Mouse (Mus musculus): ENCODE results near the gene Nos2. TPM values are rescaled to one million over a fixed set of nuclear protein-coding genes. Genes with fewer than 3 reads are reported as not detected.

Gene Nos2
- 1.5 TPM in 2 replicates for polyA plus RNA-seq (2012; rRNA removed)

DNA sequence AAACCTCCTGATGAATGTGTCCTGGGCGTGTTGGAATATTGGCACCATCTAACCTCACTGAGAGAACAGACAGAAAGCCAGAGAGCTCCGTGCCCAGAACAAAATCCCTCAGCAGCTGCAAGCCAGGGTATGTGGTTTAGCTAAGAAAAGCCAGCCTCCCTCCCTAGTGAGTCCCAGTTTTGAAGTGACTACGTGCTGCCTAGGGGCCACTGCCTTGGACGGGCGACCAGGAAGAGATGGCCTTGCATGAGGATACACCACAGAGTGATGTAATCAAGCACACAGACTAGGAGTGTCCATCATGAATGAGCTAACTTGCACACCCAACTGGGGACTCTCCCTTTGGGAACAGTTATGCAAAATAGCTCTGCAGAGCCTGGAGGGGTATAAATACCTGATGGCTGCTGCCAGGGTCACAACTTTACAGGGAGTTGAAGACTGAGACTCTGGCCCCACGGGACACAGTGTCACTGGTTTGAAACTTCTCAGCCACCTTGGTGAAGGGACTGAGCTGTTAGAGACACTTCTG, at the start of gene Nos2:
Gene Nos2 (plus strand): TSS at position 377 of the 529 bp plus-strand sequence.
- WGBS, result 56% methylated on average over 6 of the region's 6 CpGs
- H3K4me1 ChIP-seq (ENCODE audit: control insufficient read depth, insufficient read depth, low read length), result no peaks in the 10 kb centered on the region
- no peak within 1 kb of the TSS for H3K4me3 ChIP-seq (ENCODE audit: insufficient read depth, low read depth, low read length)
- no peak for TF ChIP-seq CTCF (conservative IDR thresholded peaks at IDR 0.05; ENCODE audit: insufficient read depth, insufficient read length, low read depth, low read length)
- TF ChIP-seq POLR2A (IDR thresholded peaks at IDR 0.05; ENCODE audit: low read depth, low read length), result no peak
- H3K36me3 ChIP-seq (ENCODE audit: control insufficient read depth, insufficient read depth, low read length), result no peaks in the 10 kb centered on the region
- no peak within 1 kb of the TSS for H3K27ac ChIP-seq (ENCODE audit: insufficient read depth, low read depth, low read length)
- no peak for DNase-seq
- peaks cover 4% of the 10 kb centered on the region; the same call in 1 of the 2 replicates for H3K27me3 ChIP-seq (replicated peaks; ENCODE audit: control insufficient read depth, insufficient read depth, low read length)

DNA sequence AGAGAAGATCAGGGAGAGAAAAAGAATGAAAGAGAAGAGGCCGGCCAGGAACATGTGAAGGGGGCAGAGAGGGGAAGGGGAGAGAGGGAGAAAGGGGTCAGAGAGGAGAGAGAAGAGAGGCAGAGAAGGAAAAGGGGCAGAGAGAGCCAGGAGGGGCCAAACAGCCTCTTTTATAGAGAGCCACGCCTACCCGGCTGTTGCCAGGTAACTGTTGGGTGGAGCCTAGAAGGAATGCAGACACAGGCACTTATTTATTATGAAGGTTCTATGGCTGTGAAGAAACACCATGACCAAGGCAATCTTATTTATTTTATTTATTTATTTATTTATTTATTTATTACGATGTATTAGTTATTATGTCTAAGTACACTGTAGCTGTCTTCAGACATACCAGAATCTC, 49.7 kb upstream of the Nos2 start:
- TF ChIP-seq POLR2A (IDR thresholded peaks at IDR 0.05; ENCODE audit: low read depth, low read length) (no peak), CTCF (conservative IDR thresholded peaks at IDR 0.05; ENCODE audit: insufficient read depth, insufficient read length, low read depth, low read length) (no peak)
- no peak overlapping the region for H3K27ac ChIP-seq (ENCODE audit: insufficient read depth, low read depth, low read length)
- no peak overlapping the region for H3K4me3 ChIP-seq (ENCODE audit: insufficient read depth, low read depth, low read length)
- no peaks in the 10 kb centered on the region for H3K27me3 ChIP-seq (replicated peaks; ENCODE audit: control insufficient read depth, insufficient read depth, low read length)
- no peak for DNase-seq
- no peaks in the 10 kb centered on the region for H3K4me1 ChIP-seq (ENCODE audit: control insufficient read depth, insufficient read depth, low read length)
- 90% methylated on average over 4 of the region's 4 CpGs for WGBS
- no peaks in the 10 kb centered on the region for H3K36me3 ChIP-seq (ENCODE audit: control insufficient read depth, insufficient read depth, low read length)

DNA sequence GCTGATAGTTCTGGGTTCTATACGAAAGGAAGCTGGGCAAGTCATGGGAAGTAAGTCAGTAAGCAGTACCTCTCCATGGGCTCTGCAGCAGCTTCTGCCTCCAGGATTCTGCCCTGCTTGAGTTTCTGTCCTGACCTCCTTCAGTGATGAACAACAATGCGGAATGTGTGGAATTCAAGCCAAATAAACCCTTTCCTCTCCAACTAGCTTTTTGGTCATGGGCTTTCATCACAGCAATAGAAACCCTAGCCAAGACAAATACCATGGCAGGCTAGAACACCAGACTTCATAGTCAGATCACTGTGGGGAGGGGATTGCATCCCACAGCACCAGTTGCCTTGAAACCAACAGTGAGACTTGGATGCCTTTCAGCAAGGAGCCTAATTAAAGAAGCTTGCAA, 47.8 kb upstream of the Nos2 start:
- Histone ChIP-seq H3K36me3 (ENCODE audit: control insufficient read depth, insufficient read depth, low read length) (no peaks in the 10 kb centered on the region), H3K27me3 (replicated peaks; ENCODE audit: control insufficient read depth, insufficient read depth, low read length) (no peaks in the 10 kb centered on the region), H3K27ac (ENCODE audit: insufficient read depth, low read depth, low read length) (no peak overlapping the region), H3K4me3 (ENCODE audit: insufficient read depth, low read depth, low read length) (no peak overlapping the region), H3K4me1 (ENCODE audit: control insufficient read depth, insufficient read depth, low read length) (no peaks in the 10 kb centered on the region)
- 51% methylated on average over 2 of the region's 2 CpGs for whole genome bisulfite sequencing
- TF ChIP-seq POLR2A (IDR thresholded peaks at IDR 0.05; ENCODE audit: low read depth, low read length), result no peak
- TF ChIP-seq CTCF (conservative IDR thresholded peaks at IDR 0.05; ENCODE audit: insufficient read depth, insufficient read length, low read depth, low read length), result no peak
- DNase-seq, result no peak

DNA sequence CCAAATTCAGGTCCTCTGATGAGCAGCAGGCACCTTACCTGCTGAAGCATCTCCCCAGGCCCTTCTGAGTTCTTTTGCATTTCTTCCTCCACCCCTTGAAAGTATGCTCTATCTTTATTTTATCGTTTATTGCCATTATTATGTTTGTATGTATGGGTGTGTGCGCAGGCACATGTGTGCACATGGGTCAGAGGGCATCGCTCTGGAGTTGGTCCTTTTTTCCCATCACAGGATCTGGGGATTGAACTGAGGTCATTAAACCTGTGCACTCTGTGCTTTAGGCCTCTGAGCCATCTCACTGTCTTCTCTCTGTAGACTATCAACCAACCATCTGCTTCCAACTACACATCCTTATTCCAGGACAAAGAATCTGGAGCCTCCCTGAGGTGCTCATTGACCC, 40.9 kb upstream of the Nos2 start:
- DNase-seq, result no peak
- H3K4me1 ChIP-seq (ENCODE audit: control insufficient read depth, insufficient read depth, low read length), result no peaks in the 10 kb centered on the region; the same call in 1 of the 2 replicates

DNA sequence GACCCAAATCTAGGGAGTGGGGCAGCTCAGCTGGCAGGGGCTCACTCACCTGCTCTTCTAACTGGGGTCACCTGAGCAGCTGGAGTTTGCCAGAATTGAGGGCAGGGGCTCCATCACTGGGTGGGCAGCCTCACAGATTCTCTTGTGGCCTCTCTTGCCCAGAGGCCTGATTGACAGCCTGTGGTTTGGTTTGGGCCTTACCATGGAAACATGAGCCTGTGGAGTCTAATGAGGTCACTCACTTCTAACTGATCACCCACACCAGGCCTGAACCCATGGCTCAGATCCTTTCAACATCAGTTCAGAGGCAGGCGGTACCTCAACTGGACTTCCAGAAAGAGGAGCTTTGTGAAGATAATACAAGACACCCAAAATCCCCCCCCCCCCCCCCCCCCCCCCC, 33.9 kb upstream of the Nos2 start:
- Histone ChIP-seq H3K4me1 (ENCODE audit: control insufficient read depth, insufficient read depth, low read length) (peaks cover 9% of the 10 kb centered on the region; the same call in 1 of the 2 replicates), H3K27ac (ENCODE audit: insufficient read depth, low read depth, low read length) (no peak overlapping the region), H3K36me3 (ENCODE audit: control insufficient read depth, insufficient read depth, low read length) (no peaks in the 10 kb centered on the region), H3K27me3 (replicated peaks; ENCODE audit: control insufficient read depth, insufficient read depth, low read length) (no peaks in the 10 kb centered on the region), H3K4me3 (ENCODE audit: insufficient read depth, low read depth, low read length) (no peak overlapping the region)
- 85% methylated on average over 1 of the region's 1 CpGs for WGBS
- TF ChIP-seq CTCF (conservative IDR thresholded peaks at IDR 0.05; ENCODE audit: insufficient read depth, insufficient read length, low read depth, low read length), result no peak
- no peak for TF ChIP-seq POLR2A (IDR thresholded peaks at IDR 0.05; ENCODE audit: low read depth, low read length)
- DNase-seq, result no peak

More for the DNA sequence above, 40.9 kb upstream of the Nos2 start:
- WGBS, result 98% methylated on average over 3 of the region's 3 CpGs
- H3K27me3 ChIP-seq (replicated peaks; ENCODE audit: control insufficient read depth, insufficient read depth, low read length), result no peaks in the 10 kb centered on the region
- TF ChIP-seq CTCF (conservative IDR thresholded peaks at IDR 0.05; ENCODE audit: insufficient read depth, insufficient read length, low read depth, low read length) (no peak), POLR2A (IDR thresholded peaks at IDR 0.05; ENCODE audit: low read depth, low read length) (no peak)
- no peak overlapping the region for H3K27ac ChIP-seq (ENCODE audit: insufficient read depth, low read depth, low read length)
- no peaks in the 10 kb centered on the region for H3K36me3 ChIP-seq (ENCODE audit: control insufficient read depth, insufficient read depth, low read length)
- H3K4me3 ChIP-seq (ENCODE audit: insufficient read depth, low read depth, low read length), result no peak overlapping the region

DNA sequence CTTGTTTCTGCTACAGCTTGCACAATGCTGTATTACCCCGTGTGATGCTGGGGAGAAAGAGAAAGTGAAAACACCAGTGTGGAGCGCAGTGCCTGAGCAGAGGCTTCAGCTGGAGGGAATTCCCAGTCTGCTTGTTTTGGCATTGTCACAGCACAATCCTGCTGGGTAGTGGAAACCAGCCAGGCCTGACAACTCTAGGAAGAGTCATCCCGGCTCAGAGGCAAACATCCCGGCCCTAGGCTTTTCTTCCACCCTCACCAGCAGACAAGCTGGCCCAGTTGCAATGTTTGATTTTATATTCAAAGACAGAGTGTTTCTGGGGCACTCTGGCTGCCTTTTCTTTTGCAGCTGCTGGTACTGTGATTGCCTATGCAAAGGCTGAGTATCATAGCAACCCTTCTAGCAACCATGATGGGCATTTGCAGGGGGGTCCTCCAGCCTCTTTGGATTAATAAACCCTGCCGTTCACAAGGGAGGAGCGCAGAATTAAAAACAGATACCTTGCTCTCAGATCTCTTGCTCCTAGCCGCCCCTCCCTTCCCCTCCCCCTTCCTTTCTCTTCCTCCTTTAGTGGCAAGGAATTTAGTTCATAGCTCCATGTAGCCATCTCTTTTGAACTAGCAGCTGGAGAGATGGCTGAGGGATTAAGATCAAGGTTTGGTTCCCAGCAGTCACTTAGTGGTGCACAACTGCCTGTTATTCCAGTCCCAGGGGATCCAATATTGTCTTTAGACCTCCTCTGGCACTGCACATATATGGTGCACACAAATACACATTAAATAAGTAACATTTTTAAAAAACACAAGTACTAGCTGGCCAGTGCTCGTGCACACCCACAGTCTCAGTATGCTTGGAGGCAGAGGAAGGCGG, 33.2 kb upstream of the Nos2 start:
- Histone ChIP-seq H3K36me3 (ENCODE audit: control insufficient read depth, insufficient read depth, low read length) (no peaks in the 10 kb centered on the region), H3K27ac (ENCODE audit: insufficient read depth, low read depth, low read length) (no peak overlapping the region), H3K27me3 (replicated peaks; ENCODE audit: control insufficient read depth, insufficient read depth, low read length) (no peaks in the 10 kb centered on the region), H3K4me3 (ENCODE audit: insufficient read depth, low read depth, low read length) (no peak overlapping the region), H3K4me1 (ENCODE audit: control insufficient read depth, insufficient read depth, low read length) (peaks cover 9% of the 10 kb centered on the region; the same call in 1 of the 2 replicates)
- 42% methylated on average over 9 of the region's 9 CpGs for whole genome bisulfite sequencing
- DNase-seq, result peak; percentile 83
- TF ChIP-seq POLR2A (IDR thresholded peaks at IDR 0.05; ENCODE audit: low read depth, low read length) (no peak), CTCF (conservative IDR thresholded peaks at IDR 0.05; ENCODE audit: insufficient read depth, insufficient read length, low read depth, low read length) (no peak)

DNA sequence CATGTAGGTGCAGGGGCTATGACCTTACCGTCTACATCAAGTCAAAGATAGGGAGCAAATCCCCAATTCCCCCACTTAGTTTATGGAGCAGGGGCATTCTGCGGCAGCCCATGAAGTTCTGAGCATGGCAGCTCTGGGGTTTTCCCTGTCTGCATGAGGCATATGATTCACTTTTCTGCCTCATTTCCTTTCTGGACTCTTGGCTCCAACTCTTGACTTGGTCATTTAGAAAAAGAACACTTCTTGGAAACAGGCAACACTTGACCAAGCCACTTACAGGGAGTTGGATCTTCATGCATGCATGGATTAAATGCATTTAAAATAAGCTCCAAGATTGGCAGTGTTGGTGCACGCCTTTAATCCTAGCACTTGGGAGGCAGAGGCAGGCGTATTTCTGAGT, 31.4 kb upstream of the Nos2 start:
- Histone ChIP-seq H3K27me3 (replicated peaks; ENCODE audit: control insufficient read depth, insufficient read depth, low read length) (no peaks in the 10 kb centered on the region), H3K4me1 (ENCODE audit: control insufficient read depth, insufficient read depth, low read length) (peaks cover 9% of the 10 kb centered on the region; the same call in 1 of the 2 replicates), H3K4me3 (ENCODE audit: insufficient read depth, low read depth, low read length) (no peak overlapping the region), H3K27ac (ENCODE audit: insufficient read depth, low read depth, low read length) (peak overlapping the region; percentile 66; the same call in 1 of the 2 replicates), H3K36me3 (ENCODE audit: control insufficient read depth, insufficient read depth, low read length) (no peaks in the 10 kb centered on the region)
- peak; percentile 19 for DNase-seq
- TF ChIP-seq CTCF (conservative IDR thresholded peaks at IDR 0.05; ENCODE audit: insufficient read depth, insufficient read length, low read depth, low read length), result no peak
- no peak for TF ChIP-seq POLR2A (IDR thresholded peaks at IDR 0.05; ENCODE audit: low read depth, low read length)
- 65% methylated on average over 4 of the region's 4 CpGs for WGBS

All from kidney, adult 2 months (tissue).